Mouse (Mus musculus) stomach, postnatal 0 days (tissue): ENCODE results near the gene Zar1l.

Experiments used
- CTCF ChIP-seq: IDR thresholded peaks from 2 replicates; pipeline ENCODE4 v1.5.1; 2016; ENCODE audit warnings: antibody characterized with exemption, low read depth, mild to moderate bottlenecking, moderate library complexity
- EP300 ChIP-seq: optimal IDR thresholded peaks from 2 replicates; pipeline ENCODE3; 2016; ENCODE audit warnings: antibody characterized with exemption

DNA sequence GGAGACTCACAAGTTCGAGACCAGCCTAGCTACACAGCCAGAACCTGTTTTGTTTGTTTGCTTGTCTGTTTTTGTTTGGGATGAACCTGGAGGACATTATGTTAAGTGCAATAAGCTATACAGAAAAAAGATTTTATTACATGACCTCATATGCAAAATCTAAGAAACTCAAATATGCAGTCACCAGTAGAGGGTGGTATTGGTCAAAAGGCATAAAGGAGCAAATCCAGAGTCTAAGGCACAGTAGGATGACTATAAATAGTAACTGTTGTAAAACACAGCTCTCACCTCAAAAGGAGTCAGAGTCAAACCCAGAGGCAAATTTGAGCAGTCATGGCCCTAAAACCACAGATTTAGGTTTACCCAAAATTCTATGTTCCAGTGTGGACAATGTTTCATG, 1.6 kb upstream of the Zar1l start:
- TF ChIP-seq CTCF: peak; percentile 73
- TF ChIP-seq EP300: no peak
